Mouse (Mus musculus): Measurements from ENCODE around the gene Cblb.

DNA sequence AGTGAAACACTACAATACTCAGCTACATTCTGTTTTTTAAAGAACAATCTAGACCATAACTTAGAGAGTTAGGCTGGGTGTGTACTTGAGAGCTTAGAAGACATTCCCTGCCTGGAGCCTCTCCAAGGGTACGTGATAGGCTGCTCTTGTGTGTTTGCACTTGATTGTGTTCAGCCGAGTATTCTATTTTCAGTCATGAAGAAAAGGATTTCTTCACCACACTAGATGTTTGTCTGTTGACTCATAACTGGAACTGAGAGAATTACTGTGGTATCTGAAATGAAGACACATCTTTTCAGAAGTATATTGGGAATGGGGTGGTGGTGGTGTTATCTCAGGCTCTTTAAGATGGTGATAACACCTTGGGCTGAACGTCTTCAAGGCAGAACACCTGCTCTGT is 64.6 kb downstream of the Cblb start:
- TF ChIP-seq CTCF (IDR thresholded peaks at IDR 0.05; ENCODE audit: borderline replicate concordance, insufficient read depth, low read length), result no peak
- TF ChIP-seq POLR2A (IDR thresholded peaks at IDR 0.05; ENCODE audit: low read depth, low read length), result no peak
